Mouse (Mus musculus) lung, adult 2 months (tissue): ENCODE data around the gene Ift122. TPM values are rescaled to one million over a fixed set of nuclear protein-coding genes. Genes with fewer than 3 reads are reported as not detected.
"Not testable (repeated sequence)": the region's sequence is repeated elsewhere in the genome, so short reads cannot be mapped to it uniquely, and the experiment has no call there.

Experiments
- DNase-seq: peaks from one replicate; pipeline ENCODE4 v3.0.0; 2022
- H3K4me1 ChIP-seq: fragments of 200-500 bp; 2 replicates; pipeline ENCODE4 v1.6.1; 2011; ENCODE audit warnings: low read length; ENCODE audit not compliant: control insufficient read depth, insufficient read depth
- H3K4me3 ChIP-seq: fragments of 200-500 bp; replicated peaks from 2 replicates; pipeline ENCODE3; 2011; ENCODE audit warnings: low read depth, mild to moderate bottlenecking, control low read depth, low read length; ENCODE audit errors: extremely low read depth
- CTCF ChIP-seq: fragments of 200-500 bp; IDR thresholded peaks from 2 replicates; pipeline ENCODE4 v1.5.1; 2011; ENCODE audit warnings: mild to moderate bottlenecking, low read length, control low read depth; ENCODE audit not compliant: insufficient read depth
- POLR2A ChIP-seq: fragments of 200-500 bp; IDR thresholded peaks from 2 replicates; pipeline ENCODE4 v1.6.1; 2011; ENCODE audit warnings: low read depth, mild to moderate bottlenecking, control low read depth, low read length, borderline replicate concordance; ENCODE audit errors: extremely low read depth
- WGBS: fragments of 180-500 bp; shearing (Covaris S2); methylation state at CpG from one replicate; pipeline ENCODE4 v1.1.7; 2018; 5-methylcytosine and 5-hydroxymethylcytosine counted together
- polyA plus RNA-seq: library from polyadenylated mRNA; depleted of rRNA; stranded (reverse); fragments of >200 nt; gene quantifications from 2 replicates; pipeline ENCODE4 v1.2.3, GENCODE M21; 2012

The Ift122 gene
- polyA plus RNA-seq, 1 experiment = 13.4 TPM

- TF ChIP-seq POLR2A (no peak), CTCF (no peak)
- Histone ChIP-seq H3K4me3 (no peak overlapping the region), H3K4me1 (no peaks in the 10 kb centered on the region)
- no peak for DNase-seq
- WGBS = 38% methylated on average over 7 of the region's 7 CpGs
These were observed 6.8 kb downstream of the Ift122 start for GRCm38 (mm10) chr6:115860027-115860556.

GRCm38 (mm10) chr6:115863340-115863841 lies 10.1 kb downstream of the Ift122 start:
- no peak overlapping the region for H3K4me3 ChIP-seq
- WGBS = 58% methylated on average over 7 of the region's 7 CpGs
- DNase-seq = no peak

GRCm38 (mm10) chr6:115865246-115865645 lies 12.0 kb downstream of the Ift122 start:
- TF ChIP-seq CTCF = no peak
- TF ChIP-seq POLR2A = no peak
- H3K4me1 ChIP-seq = no peaks in the 10 kb centered on the region
- H3K4me3 ChIP-seq = no peak overlapping the region
- WGBS = 93% methylated on average over 4 of the region's 4 CpGs
- no peak for DNase-seq

More at GRCm38 (mm10) chr6:115863340-115863841, 10.1 kb downstream of the Ift122 start:
- TF ChIP-seq POLR2A = no peak
- H3K4me1 ChIP-seq = no peaks in the 10 kb centered on the region

- DNase-seq, H3K4me1 ChIP-seq, H3K4me3 ChIP-seq: not testable (repeated sequence)
- no CpG with 5 or more reads among the region's 3 CpGs for WGBS
These were observed 13.9 kb downstream of the Ift122 start for GRCm38 (mm10) chr6:115867157-115867556.

GRCm38 (mm10) chr6:115871318-115871717 lies 18.0 kb downstream of the Ift122 start:
- WGBS = no CpG with 5 or more reads among the region's 3 CpGs
- not testable (repeated sequence) for H3K4me3 ChIP-seq, DNase-seq, H3K4me1 ChIP-seq

GRCm38 (mm10) chr6:115877239-115877638 lies 24.0 kb downstream of the Ift122 start:
- DNase-seq = no peak
- peaks cover 6% of the 10 kb centered on the region; the same call in 1 of the 2 replicates for H3K4me1 ChIP-seq
- no peak overlapping the region for H3K4me3 ChIP-seq
- no peak for TF ChIP-seq POLR2A
- no peak for TF ChIP-seq CTCF
- WGBS = 77% methylated on average over 2 of the region's 2 CpGs

GRCm38 (mm10) chr6:115878694-115879093 lies 25.4 kb downstream of the Ift122 start:
- DNase-seq = no peak
- TF ChIP-seq POLR2A (no peak), CTCF (no peak)
- WGBS = 35% methylated on average over 6 of the region's 6 CpGs
- H3K4me3 ChIP-seq = no peak overlapping the region
- peaks cover 6% of the 10 kb centered on the region; the same call in 1 of the 2 replicates for H3K4me1 ChIP-seq

- Histone ChIP-seq H3K4me1 (peaks cover 6% of the 10 kb centered on the region; the same call in 1 of the 2 replicates), H3K4me3 (no peak overlapping the region)
- WGBS = 69% methylated on average over 6 of the region's 6 CpGs
- no peak for TF ChIP-seq POLR2A
- TF ChIP-seq CTCF = no peak
- DNase-seq = no peak
These were observed 26.5 kb downstream of the Ift122 start for GRCm38 (mm10) chr6:115879736-115880135.

GRCm38 (mm10) chr6:115880751-115881150 lies 27.5 kb downstream of the Ift122 start:
- no peak for DNase-seq
- no peak for TF ChIP-seq POLR2A
- no peak for TF ChIP-seq CTCF
- 66% methylated on average over 8 of the region's 8 CpGs for WGBS
- Histone ChIP-seq H3K4me3 (no peak overlapping the region), H3K4me1 (peaks cover 6% of the 10 kb centered on the region; the same call in 1 of the 2 replicates)

- Histone ChIP-seq H3K4me1 (peaks cover 4% of the 10 kb centered on the region; the same call in 1 of the 2 replicates), H3K4me3 (no peak overlapping the region)
- DNase-seq = no peak
- TF ChIP-seq POLR2A (no peak), CTCF (no peak)
These were observed 30.7 kb downstream of the Ift122 start for GRCm38 (mm10) chr6:115884018-115884417.
